Mouse (Mus musculus) left cerebral cortex, postnatal 10 days (tissue): ENCODE results near the gene Vmn1r237. TPM values are rescaled to one million over a fixed set of nuclear protein-coding genes. Genes with fewer than 3 reads are reported as not detected.

Experiments used
- DNase-seq, 2 experiments: peaks; one replicate each; pipeline ENCODE4 v3.0.0; 2021 to 2022; ENCODE audit warnings: low spot score in 2 of 2, mixed read lengths in 1 of 2; ENCODE audit errors: extremely low spot score in 1 of 2
- intact Hi-C: fragments of 180-260 bp; cut with DNase I; formaldehyde crosslinking; loops from one replicate; pipeline ENCODE4 v1.15.1; 2025
- microRNA-seq: library from miRNA; unstranded; fragments of <30 nt; microRNA quantifications from one replicate; pipeline ENCODE4 v1.2.0, GENCODE M21; 2022
- total RNA-seq, 2 experiments: library from RNA; stranded (reverse); gene quantifications; 2 replicates each; pipeline ENCODE4 v1.2.3; 2021

The Vmn1r237 gene
- total RNA-seq = not detected

DNA sequence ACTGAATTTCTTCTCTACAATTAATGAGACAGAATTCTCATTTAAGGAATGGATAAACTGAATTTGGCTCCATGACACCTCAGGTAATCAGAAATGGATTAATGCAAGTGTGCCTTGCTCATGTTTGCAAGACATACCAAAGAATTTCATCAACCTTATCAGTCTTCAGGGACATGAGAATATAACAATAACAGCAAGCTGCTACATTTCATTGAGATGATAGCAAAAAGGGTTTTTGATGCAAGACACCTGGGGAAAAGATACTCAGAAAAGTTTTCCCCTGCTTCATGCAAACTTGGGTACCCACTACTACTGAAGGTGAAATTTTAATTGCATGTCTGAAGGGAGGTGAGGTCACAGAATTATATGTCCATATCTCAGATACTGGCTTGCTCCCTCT is at the start of gene Vmn1r237:
Vmn1r237 (plus strand) TSS at position 301 of the 400 bp plus-strand sequence.
- intact Hi-C loops = no loop called here
- DNase-seq = no peak

DNA sequence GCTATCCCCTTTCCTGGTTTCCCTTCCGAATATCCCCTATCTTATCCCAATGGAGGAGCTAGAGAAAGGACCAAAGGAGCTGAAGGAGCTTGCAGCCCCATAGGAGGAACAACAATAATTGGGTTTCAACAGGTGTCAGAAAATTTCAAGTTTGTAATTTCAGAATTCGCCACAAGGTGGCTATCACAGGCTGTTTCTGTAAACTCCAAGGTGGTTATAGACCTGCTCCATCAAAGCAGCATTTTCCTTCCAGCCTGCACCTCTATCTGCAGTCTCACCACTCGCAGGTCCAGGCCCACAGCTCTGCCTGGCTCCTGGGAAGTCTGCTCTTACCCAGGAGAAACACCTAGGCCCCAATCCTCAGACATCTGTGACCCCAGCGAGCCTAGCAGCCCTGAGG is 39.6 kb upstream of the Vmn1r237 start:
- intact Hi-C loops = loop anchor here (5.0 kb wide), 2 partner anchors 150 to 245 kb away; partner anchors contain the start of gene Zfp54
- DNase-seq = peak; percentile 15 to 49

DNA sequence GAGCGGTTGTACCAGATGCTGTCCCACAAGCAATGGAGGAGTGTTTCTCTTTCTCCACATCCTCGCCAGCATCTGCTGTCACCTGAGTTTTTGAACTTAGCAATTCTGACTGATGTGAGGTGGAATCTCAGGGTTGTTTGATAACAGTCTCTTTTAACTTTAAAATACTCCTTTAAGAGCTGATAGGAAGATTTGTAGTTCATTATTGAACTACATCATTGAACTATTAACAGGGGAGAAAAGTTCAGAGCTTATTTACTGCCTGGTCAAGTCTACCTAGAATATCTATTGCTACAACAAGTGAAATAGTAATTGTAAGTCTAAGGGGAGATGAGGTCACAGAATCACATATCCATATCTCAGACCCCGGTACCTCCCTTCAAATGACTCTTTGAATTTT is 29.0 kb upstream of the Vmn1r237 start, which contains the start of gene Vmn1r236:
Vmn1r236 (plus strand) TSS at position 301 of the 400 bp plus-strand sequence.
- DNase-seq = no peak
- intact Hi-C loops = no loop called here

DNA sequence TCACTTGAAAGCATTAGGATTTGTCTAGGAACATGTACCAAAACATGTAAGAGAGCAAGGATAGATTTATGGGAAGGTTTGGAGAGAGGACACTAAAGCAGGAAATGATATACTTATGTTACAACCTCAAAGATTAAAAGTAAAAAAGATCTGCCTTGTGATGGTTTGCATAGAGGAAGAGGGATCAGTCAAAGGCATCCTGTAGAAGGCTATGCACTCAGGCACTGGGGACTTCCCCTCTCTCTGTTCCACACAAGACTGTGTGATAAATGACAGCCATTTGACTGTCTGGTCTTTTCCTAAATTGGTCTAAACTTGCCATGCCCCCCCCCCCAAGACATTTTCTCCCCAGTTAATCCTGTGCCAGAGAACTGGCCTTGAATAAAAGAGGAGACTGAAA is 27.3 kb upstream of the Vmn1r237 start:
- intact Hi-C loops = no loop called here

DNA sequence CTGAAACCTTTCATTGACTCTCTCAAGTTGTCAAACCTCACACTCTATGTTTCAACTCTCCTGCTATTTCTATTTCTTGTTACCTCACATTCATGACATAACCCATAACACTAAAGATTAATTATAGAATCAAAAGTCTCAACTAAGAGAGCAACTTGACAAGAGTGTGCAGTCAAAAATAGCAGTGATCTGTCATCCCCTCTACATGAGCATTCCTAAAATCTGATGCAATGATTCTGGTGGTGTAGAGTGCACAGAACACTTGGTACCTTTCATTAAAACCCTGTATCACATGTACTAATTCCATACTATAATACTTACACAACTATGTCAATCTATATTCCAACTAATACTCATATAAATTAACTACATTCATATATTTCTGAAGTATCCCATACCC is 22.0 kb upstream of the Vmn1r237 start:
- no peak for DNase-seq
- intact Hi-C loops = no loop called here

More for the DNA sequence above, 27.3 kb upstream of the Vmn1r237 start:
- no peak for DNase-seq

Small RNA genes within 50 kb of the gene (microRNA-seq; reads per million reads assigned to microRNA genes)
- not detected for gene Gm26384

Other genes with a start within 250 kb of the Vmn1r237 start
- not detected for gene Vmn1r234, start 85.8 kb upstream of the Vmn1r237 start, total RNA-seq
- gene Vmn1r235, start 55.5 kb upstream of the Vmn1r237 start, total RNA-seq = not detected
- not detected for gene Vmn1r236, start 28.9 kb upstream of the Vmn1r237 start, total RNA-seq
- gene Zfp677, start 71.9 kb downstream of the Vmn1r237 start, total RNA-seq = 1 to 10 TPM; 1.5 to 1.9 TPM
- 1 to 10 TPM; 1.3 to 1.4 TPM for gene Zfp54, start 111.4 kb downstream of the Vmn1r237 start, total RNA-seq
- gene Zfp51, start 138.5 kb downstream of the Vmn1r237 start, total RNA-seq = 1 to 10 TPM; 3.7 to 4.5 TPM
- gene Zfp53, start 177.1 kb downstream of the Vmn1r237 start, total RNA-seq = 1 to 10 TPM; 4.9 to 5.4 TPM
- 1 to 10 TPM; 7.1 to 7.2 TPM for gene Zfp52, start 223.7 kb downstream of the Vmn1r237 start, total RNA-seq